Mouse (Mus musculus) hindbrain, embryonic 14.5 days (tissue): ENCODE measurements around the gene Slc22a14. TPM values are rescaled to one million over a fixed set of nuclear protein-coding genes. Genes with fewer than 3 reads are reported as not detected.
A peak's percentile ranks its signal among the peaks of the same experiment; 100 is the strongest.

Experiments
- ATAC-seq: fragments of 200-750 bp; cut with Nextera tagmentation; 2 replicates; pipeline ENCODE4 v1.8.0; 2017; ENCODE audit warnings: moderate number of reproducible peaks, mild to moderate bottlenecking, moderate TSS enrichment, moderate library complexity; ENCODE audit not compliant: low FRiP score
- DNase-seq: peaks from one replicate; pipeline ENCODE4 v3.0.0-alpha.2; 2015; ENCODE audit warnings: low spot score
- H3K27ac ChIP-seq: fragments of 300-500 bp; sonication (generic); 2 replicates; pipeline ENCODE4 v1.5.1; 2014; ENCODE audit warnings: mild to moderate bottlenecking, moderate library complexity
- H3K27me3 ChIP-seq: fragments of 300-500 bp; sonication (generic); 2 replicates; pipeline ENCODE4 v1.6.1; 2014; ENCODE audit warnings: mild to moderate bottlenecking, low read length, mixed read lengths; ENCODE audit not compliant: control insufficient read depth, insufficient read depth
- H3K36me3 ChIP-seq: fragments of 300-500 bp; sonication (generic); replicated peaks from 2 replicates; pipeline ENCODE4 v1.6.1; 2014; ENCODE audit not compliant: control insufficient read depth, insufficient read depth
- H3K4me1 ChIP-seq: fragments of 300-500 bp; sonication (generic); replicated peaks from 2 replicates; pipeline ENCODE4 v1.6.1; 2014; ENCODE audit warnings: antibody characterized with exemption, low read length, mixed read lengths; ENCODE audit not compliant: control insufficient read depth, insufficient read depth
- H3K4me2 ChIP-seq: fragments of 300-500 bp; sonication (generic); replicated peaks from 2 replicates; pipeline ENCODE4 v1.6.1; 2014; ENCODE audit warnings: mild to moderate bottlenecking, moderate library complexity
- H3K4me3 ChIP-seq: fragments of 300-500 bp; sonication (generic); replicated peaks from 2 replicates; pipeline ENCODE4 v1.5.1; 2014; ENCODE audit warnings: mild to moderate bottlenecking, low read length
- H3K9ac ChIP-seq: fragments of 300-500 bp; sonication (generic); 2 replicates; pipeline ENCODE4 v1.6.1; 2014
- H3K9me3 ChIP-seq: fragments of 300-500 bp; sonication (generic); 2 replicates; pipeline ENCODE4 v1.6.1; 2016; ENCODE audit warnings: low read length; ENCODE audit not compliant: control insufficient read depth
- WGBS: fragments of 180-500 bp; shearing (Covaris S2); extraction: QIAGEN DNeasy Blood & Tissue Kit; methylation state at CpG from one replicate; pipeline ENCODE4 v1.1.7; 2014; 5-methylcytosine and 5-hydroxymethylcytosine counted together
- polyA plus RNA-seq: library from polyadenylated mRNA; unstranded; fragments of >200 nt; fragmentation: Nextera tagmentation; extraction: Ambion mirVana; gene quantifications from 2 replicates; pipeline ENCODE4 v1.2.1, GENCODE M21; 2014

The Slc22a14 gene
- polyA plus RNA-seq, 1 experiment from 2014 or later = not detected

DNA sequence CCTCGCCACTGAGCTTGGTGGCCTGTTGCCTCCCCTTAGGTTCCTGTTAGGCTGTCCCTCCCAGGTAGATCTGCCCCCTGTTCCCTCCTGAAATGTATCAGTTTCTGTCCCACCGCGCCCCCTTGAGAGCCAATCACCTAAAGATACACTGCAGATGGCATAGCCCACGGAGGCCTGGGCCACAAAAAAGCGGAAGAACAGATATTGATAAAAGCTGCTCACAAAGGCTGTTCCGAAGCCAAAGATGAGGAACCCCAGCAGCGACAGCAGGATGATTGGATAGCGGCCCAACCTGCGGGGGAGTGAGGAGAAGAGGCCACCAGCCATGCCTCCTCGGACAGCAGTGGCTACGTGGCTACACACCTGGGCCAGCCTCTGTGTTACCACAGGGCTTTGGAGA, 186.1 kb downstream of the Slc22a14 start:
- Histone ChIP-seq H3K4me1 (no peaks in the 10 kb centered on the region), H3K4me2 (no peak overlapping the region), H3K36me3 (no peaks in the 10 kb centered on the region), H3K9me3 (no peaks in the 10 kb centered on the region), H3K27me3 (no peaks in the 10 kb centered on the region), H3K27ac (no peak overlapping the region), H3K9ac (no peak overlapping the region), H3K4me3 (no peak overlapping the region)
- ATAC-seq = no peak
- DNase-seq = no peak
- WGBS = 93% methylated on average over 11 of the region's 11 CpGs

- 93% methylated on average over 2 of the region's 2 CpGs for WGBS
- H3K36me3 ChIP-seq = no peaks in the 10 kb centered on the region
Observed at GRCm38 (mm10) chr9:119167608-119168007, 197.7 kb downstream of the Slc22a14 start.

GRCm38 (mm10) chr9:119165548-119165947, 199.8 kb downstream of the Slc22a14 start:
- H3K27ac ChIP-seq = no peak overlapping the region
- ATAC-seq (no peak), DNase-seq (no peak)
- H3K9ac ChIP-seq = no peak overlapping the region
- H3K4me1 ChIP-seq = no peaks in the 10 kb centered on the region
- 95% methylated on average over 6 of the region's 6 CpGs for WGBS
- H3K9me3 ChIP-seq = no peaks in the 10 kb centered on the region
- H3K27me3 ChIP-seq = no peaks in the 10 kb centered on the region
- H3K4me3 ChIP-seq = no peak overlapping the region
- no peak overlapping the region for H3K4me2 ChIP-seq
- no peaks in the 10 kb centered on the region for H3K36me3 ChIP-seq

More at GRCm38 (mm10) chr9:119167608-119168007, 197.7 kb downstream of the Slc22a14 start:
- H3K4me1 ChIP-seq = no peaks in the 10 kb centered on the region
- ATAC-seq = no peak
- H3K9me3 ChIP-seq = no peaks in the 10 kb centered on the region
- no peak overlapping the region for H3K4me3 ChIP-seq
- no peak overlapping the region for H3K9ac ChIP-seq
- DNase-seq = no peak
- H3K4me2 ChIP-seq = no peak overlapping the region
- H3K27ac ChIP-seq = no peak overlapping the region
- H3K27me3 ChIP-seq = no peaks in the 10 kb centered on the region

GRCm38 (mm10) chr9:119164743-119165142, 200.6 kb downstream of the Slc22a14 start:
- Histone ChIP-seq H3K36me3 (no peaks in the 10 kb centered on the region), H3K4me3 (no peak overlapping the region), H3K9me3 (no peaks in the 10 kb centered on the region), H3K9ac (no peak overlapping the region), H3K4me1 (no peaks in the 10 kb centered on the region), H3K4me2 (no peak overlapping the region), H3K27me3 (no peaks in the 10 kb centered on the region), H3K27ac (no peak overlapping the region)
- DNase-seq (no peak), ATAC-seq (no peak)
- WGBS = 88% methylated on average over 7 of the region's 7 CpGs

- H3K9ac ChIP-seq = no peak overlapping the region
- no peak overlapping the region for H3K4me2 ChIP-seq
- no peak overlapping the region for H3K4me3 ChIP-seq
- WGBS = 89% methylated on average over 3 of the region's 3 CpGs
- no peak overlapping the region for H3K27ac ChIP-seq
- peaks cover 6% of the 10 kb centered on the region for H3K27me3 ChIP-seq
- no peaks in the 10 kb centered on the region for H3K9me3 ChIP-seq
- no peaks in the 10 kb centered on the region for H3K4me1 ChIP-seq
- H3K36me3 ChIP-seq = no peaks in the 10 kb centered on the region
- DNase-seq (no peak), ATAC-seq (no peak)
Observed at GRCm38 (mm10) chr9:119160689-119161088, 204.7 kb downstream of the Slc22a14 start.

GRCm38 (mm10) chr9:119158861-119159260, 206.5 kb downstream of the Slc22a14 start, which contains the start of gene Gm47289:
TSS of gene Gm47289 (plus strand) at chr9:119159161.
- no peak within 1 kb of the TSS for H3K4me2 ChIP-seq
- H3K9ac ChIP-seq = no peak within 1 kb of the TSS
- 70% methylated on average over 4 of the region's 4 CpGs for WGBS
- no peak for ATAC-seq
- peaks cover 10% of the 10 kb centered on the region for H3K27me3 ChIP-seq
- no peak within 1 kb of the TSS for H3K27ac ChIP-seq
- no peaks in the 10 kb centered on the region for H3K36me3 ChIP-seq
- no peak within 1 kb of the TSS for H3K4me3 ChIP-seq
- no peaks in the 10 kb centered on the region for H3K4me1 ChIP-seq
- DNase-seq = no peak
- H3K9me3 ChIP-seq = no peaks in the 10 kb centered on the region

GRCm38 (mm10) chr9:119156278-119157201, 208.8 kb downstream of the Slc22a14 start, which contains the start of gene Acaa1b:
TSS of gene Acaa1b (minus strand) at chr9:119157093.
- Histone ChIP-seq H3K27me3 (peaks cover 10% of the 10 kb centered on the region), H3K4me1 (no peaks in the 10 kb centered on the region), H3K36me3 (no peaks in the 10 kb centered on the region), H3K4me2 (peak within 1 kb of the TSS; percentile 60), H3K27ac (no peak within 1 kb of the TSS), H3K4me3 (peak within 1 kb of the TSS; percentile 47), H3K9me3 (no peaks in the 10 kb centered on the region), H3K9ac (peak within 1 kb of the TSS; percentile 55)
- WGBS = under 1% methylated on average over 65 of the region's 65 CpGs
- DNase-seq = peak; percentile 78
- ATAC-seq = peak; percentile 92

GRCm38 (mm10) chr9:119155826-119156225, 209.5 kb downstream of the Slc22a14 start:
- no peaks in the 10 kb centered on the region for H3K4me1 ChIP-seq
- H3K4me3 ChIP-seq = peak overlapping the region; percentile 47; the same call in 1 of the 2 replicates
- H3K27me3 ChIP-seq = peaks cover 10% of the 10 kb centered on the region
- 54% methylated on average over 7 of the region's 7 CpGs for WGBS
- H3K9me3 ChIP-seq = no peaks in the 10 kb centered on the region
- no peak overlapping the region for H3K27ac ChIP-seq
- ATAC-seq = 0 out of 2 replicates have a peak, but pooled peaks have one; percentile 7
- H3K4me2 ChIP-seq = peak overlapping the region; percentile 60; the same call in 1 of the 2 replicates
- DNase-seq = no peak
- H3K9ac ChIP-seq = no peak overlapping the region
- H3K36me3 ChIP-seq = no peaks in the 10 kb centered on the region

DNA sequence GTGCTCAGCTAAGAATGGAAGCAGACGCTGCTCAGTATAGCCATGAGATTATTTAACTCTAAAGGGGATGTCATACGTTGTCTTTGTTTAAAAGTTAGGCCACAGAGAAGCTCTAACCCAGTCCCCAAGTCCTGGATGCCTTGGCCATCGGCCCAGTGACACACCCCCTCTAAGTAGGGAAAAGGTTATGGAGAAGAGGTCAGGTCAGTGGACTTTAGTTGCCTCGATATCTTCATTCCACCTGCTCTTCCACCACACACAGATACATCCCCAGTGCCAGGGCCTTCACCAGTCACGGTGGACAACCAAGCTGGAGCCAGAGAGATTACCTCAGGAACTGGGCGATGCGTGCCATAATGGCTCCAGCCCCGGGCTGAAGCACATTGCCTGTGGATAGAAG, 209.9 kb downstream of the Slc22a14 start:
- WGBS = 83% methylated on average over 8 of the region's 8 CpGs
- ATAC-seq = no peak

More for the DNA sequence above, 209.9 kb downstream of the Slc22a14 start:
- Histone ChIP-seq H3K4me2 (no peak overlapping the region), H3K9ac (no peak overlapping the region), H3K27me3 (peaks cover 10% of the 10 kb centered on the region), H3K36me3 (no peaks in the 10 kb centered on the region), H3K9me3 (no peaks in the 10 kb centered on the region), H3K4me3 (no peak overlapping the region), H3K4me1 (no peaks in the 10 kb centered on the region), H3K27ac (no peak overlapping the region)
- DNase-seq = no peak
